Mouse (Mus musculus) kidney, postnatal 0 days (tissue): ENCODE data around the gene Xxylt1. TPM values are rescaled to one million over a fixed set of nuclear protein-coding genes. Genes with fewer than 3 reads are reported as not detected.
A peak's percentile ranks its signal among the peaks of the same experiment; 100 is the strongest.

Source experiments
- ATAC-seq: fragments of 200-750 bp; cut with Nextera tagmentation; replicated peaks from 2 replicates; pipeline ENCODE4 v1.8.0; 2017; ENCODE audit warnings: low read depth, moderate number of reproducible peaks, moderate TSS enrichment, moderate library complexity; ENCODE audit not compliant: low FRiP score
- DNase-seq: peaks from one replicate; pipeline ENCODE4 v3.0.0-alpha.2; 2016; ENCODE audit warnings: low spot score
- H3K27ac ChIP-seq: fragments of 300-500 bp; sonication (generic); 2 replicates; pipeline ENCODE4 v1.5.1; 2014; ENCODE audit warnings: mild to moderate bottlenecking
- H3K27me3 ChIP-seq: fragments of 300-500 bp; sonication (generic); 2 replicates; pipeline ENCODE4 v1.6.1; 2014; ENCODE audit warnings: low read length, mixed read lengths; ENCODE audit not compliant: insufficient read depth
- H3K36me3 ChIP-seq: fragments of 300-500 bp; sonication (generic); 2 replicates; pipeline ENCODE4 v1.6.1; 2014; ENCODE audit warnings: low read length, mixed read lengths; ENCODE audit not compliant: insufficient read depth
- H3K4me1 ChIP-seq: fragments of 300-500 bp; sonication (generic); replicated peaks from 2 replicates; pipeline ENCODE4 v1.6.1; 2014; ENCODE audit warnings: antibody characterized with exemption, low read length, mixed read lengths; ENCODE audit not compliant: insufficient read depth
- H3K4me2 ChIP-seq: fragments of 300-500 bp; sonication (generic); 2 replicates; pipeline ENCODE4 v1.6.1; 2014; ENCODE audit warnings: mild to moderate bottlenecking, low read length, moderate library complexity, mixed read lengths
- H3K4me3 ChIP-seq: fragments of 300-500 bp; sonication (generic); replicated peaks from 2 replicates; pipeline ENCODE4 v1.5.1; 2014; ENCODE audit warnings: low read depth, low read length
- H3K9ac ChIP-seq: fragments of 300-500 bp; sonication (generic); 2 replicates; pipeline ENCODE4 v1.6.1; 2014; ENCODE audit warnings: low read depth, low read length
- H3K9me3 ChIP-seq: fragments of 300-500 bp; sonication (generic); replicated peaks from 2 replicates; pipeline ENCODE4 v1.6.1; 2016; ENCODE audit warnings: low read length, inconsistent platforms, mixed read lengths
- CTCF ChIP-seq: IDR thresholded peaks from 2 replicates; pipeline ENCODE4 v1.5.1; 2016; ENCODE audit warnings: antibody characterized with exemption, low read depth, mild to moderate bottlenecking, moderate library complexity
- WGBS: fragments of 180-500 bp; shearing (Covaris S2); extraction: QIAGEN DNeasy Blood & Tissue Kit; methylation state at CpG from one replicate; pipeline ENCODE4 v1.1.7; 2014; 5-methylcytosine and 5-hydroxymethylcytosine counted together
- polyA plus RNA-seq: library from polyadenylated mRNA; unstranded; fragments of >200 nt; fragmentation: Nextera tagmentation; extraction: Ambion mirVana; gene quantifications from 2 replicates; pipeline ENCODE4 v1.2.1, GENCODE M21; 2015

The Xxylt1 gene
- polyA plus RNA-seq, 1 experiment from 2014 or later: 20.0 TPM

GRCm38 (mm10) chr16:31029739-31030485 is 51.3 kb downstream of the Xxylt1 start:
- TF ChIP-seq CTCF: no peak
- Histone ChIP-seq H3K9ac (no peak overlapping the region), H3K4me2 (no peak overlapping the region), H3K36me3 (no peaks in the 10 kb centered on the region), H3K27me3 (no peaks in the 10 kb centered on the region), H3K4me3 (no peak overlapping the region), H3K27ac (peak overlapping the region; percentile 14; the same call in 1 of the 2 replicates), H3K9me3 (no peaks in the 10 kb centered on the region), H3K4me1 (no peaks in the 10 kb centered on the region)
- no peak for ATAC-seq
- no peak for DNase-seq
- WGBS: 66% methylated on average over 11 of the region's 11 CpGs

GRCm38 (mm10) chr16:31027675-31028074 is 53.6 kb downstream of the Xxylt1 start:
- DNase-seq (no peak), ATAC-seq (no peak)
- no peaks in the 10 kb centered on the region for H3K27me3 ChIP-seq
- H3K9me3 ChIP-seq: no peaks in the 10 kb centered on the region
- no peak overlapping the region for H3K4me3 ChIP-seq
- no peak overlapping the region for H3K9ac ChIP-seq
- H3K27ac ChIP-seq: no peak overlapping the region
- no peaks in the 10 kb centered on the region for H3K4me1 ChIP-seq
- H3K36me3 ChIP-seq: no peaks in the 10 kb centered on the region
- no peak for TF ChIP-seq CTCF
- H3K4me2 ChIP-seq: no peak overlapping the region

GRCm38 (mm10) chr16:31025516-31025915 is 55.7 kb downstream of the Xxylt1 start:
- H3K9ac ChIP-seq: no peak overlapping the region
- DNase-seq: no peak
- H3K4me3 ChIP-seq: no peak overlapping the region
- no peaks in the 10 kb centered on the region for H3K9me3 ChIP-seq
- H3K4me2 ChIP-seq: no peak overlapping the region
- no peak overlapping the region for H3K27ac ChIP-seq
- H3K36me3 ChIP-seq: no peaks in the 10 kb centered on the region
- ATAC-seq: no peak
- 92% methylated on average over 7 of the region's 7 CpGs for WGBS
- H3K4me1 ChIP-seq: 0 out of 2 replicates have a peak, but pooled peaks cover 4% of the 10 kb centered on the region
- H3K27me3 ChIP-seq: no peaks in the 10 kb centered on the region
- TF ChIP-seq CTCF: no peak

- Histone ChIP-seq H3K9me3 (no peaks in the 10 kb centered on the region), H3K27ac (no peak overlapping the region), H3K27me3 (no peaks in the 10 kb centered on the region), H3K4me3 (no peak overlapping the region), H3K9ac (no peak overlapping the region), H3K36me3 (no peaks in the 10 kb centered on the region), H3K4me2 (no peak overlapping the region), H3K4me1 (0 out of 2 replicates have a peak, but pooled peaks cover 4% of the 10 kb centered on the region)
- DNase-seq (no peak), ATAC-seq (no peak)
- WGBS: 65% methylated on average over 4 of the region's 4 CpGs
- TF ChIP-seq CTCF: no peak
Measured at GRCm38 (mm10) chr16:31024997-31025396, 56.2 kb downstream of the Xxylt1 start.

GRCm38 (mm10) chr16:31024221-31024620 is 57.0 kb downstream of the Xxylt1 start:
- 93% methylated on average over 7 of the region's 7 CpGs for WGBS

GRCm38 (mm10) chr16:31023803-31024202 is 57.4 kb downstream of the Xxylt1 start:
- Histone ChIP-seq H3K4me1 (0 out of 2 replicates have a peak, but pooled peaks cover 4% of the 10 kb centered on the region), H3K4me3 (no peak overlapping the region), H3K9me3 (no peaks in the 10 kb centered on the region), H3K36me3 (no peaks in the 10 kb centered on the region), H3K4me2 (no peak overlapping the region), H3K9ac (no peak overlapping the region), H3K27ac (no peak overlapping the region), H3K27me3 (no peaks in the 10 kb centered on the region)
- 89% methylated on average over 8 of the region's 8 CpGs for WGBS
- TF ChIP-seq CTCF: no peak
- DNase-seq (no peak), ATAC-seq (no peak)

More at GRCm38 (mm10) chr16:31024221-31024620, 57.0 kb downstream of the Xxylt1 start:
- DNase-seq (no peak), ATAC-seq (no peak)
- no peak overlapping the region for H3K9ac ChIP-seq
- no peak overlapping the region for H3K4me2 ChIP-seq
- H3K36me3 ChIP-seq: no peaks in the 10 kb centered on the region
- H3K4me3 ChIP-seq: no peak overlapping the region
- H3K27me3 ChIP-seq: no peaks in the 10 kb centered on the region
- TF ChIP-seq CTCF: no peak
- 0 out of 2 replicates have a peak, but pooled peaks cover 4% of the 10 kb centered on the region for H3K4me1 ChIP-seq
- no peaks in the 10 kb centered on the region for H3K9me3 ChIP-seq
- H3K27ac ChIP-seq: no peak overlapping the region
